In the genomic region with DNA sequence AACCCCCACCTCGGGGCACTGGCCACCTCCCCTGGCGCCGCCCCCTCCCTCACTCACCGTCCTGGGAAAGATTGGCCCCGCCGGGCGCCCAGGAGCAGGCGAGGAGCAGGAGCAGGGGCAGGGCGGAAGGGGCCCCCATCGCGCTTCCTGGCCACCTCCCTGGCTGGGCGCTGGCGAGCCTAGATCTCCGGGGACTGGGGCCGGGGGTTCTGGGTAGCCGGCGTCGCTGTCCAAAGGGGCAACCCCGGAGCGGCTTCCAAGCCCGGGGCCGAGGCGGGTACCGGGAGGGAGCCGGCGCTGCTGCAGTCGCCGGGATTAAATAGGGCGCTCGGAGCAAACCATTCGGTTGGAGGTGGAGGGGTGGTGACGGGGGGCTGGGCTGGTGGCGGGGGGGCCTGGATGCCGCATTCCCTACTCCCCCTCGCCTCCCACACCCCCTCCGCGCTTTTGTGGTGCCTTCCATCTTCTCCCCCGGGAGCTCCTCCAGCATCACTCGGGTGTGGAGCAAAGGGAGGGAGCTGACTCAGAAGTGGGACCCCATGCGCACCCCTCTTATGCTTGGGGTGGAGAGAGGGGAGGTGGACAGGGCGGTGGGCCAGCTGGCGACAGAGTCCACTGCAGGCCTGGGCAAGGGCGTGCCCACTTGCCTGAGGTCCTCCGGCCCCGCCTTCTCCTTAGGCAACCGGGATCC, we compare ENCODE assay signal across 8 mouse cellular contexts. TPM values are rescaled to one million over a fixed set of nuclear protein-coding genes. Genes with fewer than 3 reads are reported as not detected.
DNase-seq lines count a peak whose midpoint lies in the region; ATAC-seq and TF ChIP-seq lines count a peak whose summit lies in the region.

TSS of gene Cadm3 (minus strand) at position 340 of the 691 bp plus-strand sequence.

- H3K27me3 ChIP-seq in heart, embryonic 13.5 days (replicated peaks): peaks cover 67% of the 10 kb centered on the region
- H3K27me3 ChIP-seq in midbrain, embryonic 16.5 days (ENCODE audit: control insufficient read depth, insufficient read depth, low read depth, low read length): no peaks in the 10 kb centered on the region; the same call in 1 of the 2 replicates

- in situ Hi-C loops in ES-E14 (cut with MboI; ENCODE audit: low sequenced_read_pairs in 2 of 2, unreplicated experiment in 2 of 2): no loop called here

- ATAC-seq in heart, embryonic 13.5 days (ENCODE audit: extremely low read depth, insufficient number of reproducible peaks, low FRiP score, low TSS enrichment): 0 out of 2 replicates have a peak, but pooled peaks have one; percentile 14
- ATAC-seq in midbrain, embryonic 16.5 days: peak; percentile 89

- TF ChIP-seq POLR2A in embryonic fibroblast, embryonic 13.5 days (IDR thresholded peaks at IDR 0.05; ENCODE audit: low read depth, low read length): no peak

- peak within 1 kb of the TSS; percentile 21; the same call in 1 of the 2 replicates for H3K9ac ChIP-seq in ES-E14 (ENCODE audit: insufficient read depth, low read depth, low read length, poor library complexity, severe bottlenecking)
- H3K9ac ChIP-seq in heart, embryonic 13.5 days: peak within 1 kb of the TSS; percentile 73
- H3K9ac ChIP-seq in midbrain, embryonic 16.5 days (ENCODE audit: low read depth, low read length): peak within 1 kb of the TSS; percentile 99

- no peak for TF ChIP-seq CTCF in embryonic fibroblast, embryonic 13.5 days (IDR thresholded peaks at IDR 0.05; ENCODE audit: borderline replicate concordance, insufficient read depth, low read length)

- 1% methylated on average over 44 of the region's 46 CpGs for WGBS in heart, embryonic 13.5 days
- under 1% methylated on average over 42 of the region's 46 CpGs for WGBS in midbrain, embryonic 16.5 days

- peak within 1 kb of the TSS; percentile 93 for H3K4me2 ChIP-seq in heart, embryonic 13.5 days
- peak within 1 kb of the TSS; percentile 92 for H3K4me2 ChIP-seq in midbrain, embryonic 16.5 days (ENCODE audit: low read length)

- H3K36me3 ChIP-seq in ES-E14 (ENCODE audit: control insufficient read depth, insufficient read depth, low read length, poor library complexity, severe bottlenecking): no peaks in the 10 kb centered on the region
- no peaks in the 10 kb centered on the region for H3K36me3 ChIP-seq in heart, embryonic 13.5 days
- no peaks in the 10 kb centered on the region for H3K36me3 ChIP-seq in midbrain, embryonic 16.5 days (ENCODE audit: control insufficient read depth, insufficient read depth, low read length)

- H3K4me1 ChIP-seq in ES-E14 (ENCODE audit: control insufficient read depth in 2 of 2, insufficient read depth in 2 of 2, low read length in 2 of 2, poor library complexity in 1 of 2): peaks cover 0 to 9% of the 10 kb centered on the region in 2 experiments; a peak in 2 of 4 replicates
- H3K4me1 ChIP-seq in embryonic fibroblast, embryonic 13.5 days (ENCODE audit: control insufficient read depth, insufficient read depth, low read length): no peaks in the 10 kb centered on the region
- H3K4me1 ChIP-seq in heart, embryonic 13.5 days: peaks cover 23% of the 10 kb centered on the region
- H3K4me1 ChIP-seq in midbrain, embryonic 16.5 days (ENCODE audit: control insufficient read depth, insufficient read depth, low read length): peaks cover 31% of the 10 kb centered on the region

- no peaks in the 10 kb centered on the region for H3K9me3 ChIP-seq in ES-E14 (ENCODE audit: control insufficient read depth, insufficient read depth, low read depth, low read length)
- no peaks in the 10 kb centered on the region for H3K9me3 ChIP-seq in heart, embryonic 13.5 days
- H3K9me3 ChIP-seq in midbrain, embryonic 16.5 days (replicated peaks; ENCODE audit: control insufficient read depth, low read length, poor library complexity, severe bottlenecking): no peaks in the 10 kb centered on the region

- H3K27ac ChIP-seq in ES-E14 (ENCODE audit: insufficient read depth, low read depth, low read length, poor library complexity, severe bottlenecking): no peak within 1 kb of the TSS
- no peak within 1 kb of the TSS for H3K27ac ChIP-seq in embryonic fibroblast, embryonic 13.5 days (ENCODE audit: insufficient read depth, low read length)
- H3K27ac ChIP-seq in heart, embryonic 13.5 days (replicated peaks): no peak within 1 kb of the TSS
- H3K27ac ChIP-seq in midbrain, embryonic 16.5 days (ENCODE audit: low read length): peak within 1 kb of the TSS; percentile 97

- peak within 1 kb of the TSS; percentile 69 to 71 for H3K4me3 ChIP-seq in ES-E14 (ENCODE audit: insufficient read depth in 1 of 2, low read depth in 1 of 2, low read length in 2 of 2, poor library complexity in 1 of 2, severe bottlenecking in 1 of 2)
- peak within 1 kb of the TSS; percentile 18 for H3K4me3 ChIP-seq in embryonic fibroblast, embryonic 13.5 days (ENCODE audit: insufficient read depth, low read length)
- peak within 1 kb of the TSS; percentile 65 for H3K4me3 ChIP-seq in heart, embryonic 13.5 days
- peak within 1 kb of the TSS; percentile 96 for H3K4me3 ChIP-seq in midbrain, embryonic 16.5 days (ENCODE audit: low read depth, low read length)

- DNase-seq in ES-E14 (ENCODE audit: low read depth, low spot score): no peak
- DNase-seq in brain, adult 2 months (ENCODE audit: low read depth, low spot score): peak; percentile 95
- peak; percentile 67 to 72 for DNase-seq in left cerebral cortex, adult 8-10 months (ENCODE audit: low spot score in 2 of 2)
- DNase-seq in yolk sac, embryonic 10.5 days (ENCODE audit: low spot score): peak; percentile 17
- no peak for DNase-seq in spleen, postnatal 10 days (ENCODE audit: low spot score in 2 of 2)

TF ChIP-seq in ES-E14, 5 proteins besides CTCF, POLR2A, EP300 and RAD21:
- no peak for TF ChIP-seq HCFC1 (IDR thresholded peaks at IDR 0.05; ENCODE audit: borderline replicate concordance, insufficient read depth, low read length)
- no peak for TF ChIP-seq MAFK (IDR thresholded peaks at IDR 0.05; ENCODE audit: insufficient read depth, low read depth, low read length)
- no peak for TF ChIP-seq CHD2 (IDR thresholded peaks at IDR 0.05; ENCODE audit: low read depth, low read length)
- TF ChIP-seq ZNF384 (IDR thresholded peaks at IDR 0.05; ENCODE audit: low read depth, low read length): no peak
- TF ChIP-seq ZC3H11A (IDR thresholded peaks at IDR 0.05; ENCODE audit: borderline replicate concordance, low read depth, low read length): no peak

RNA-seq across cellular contexts. Expression of gene Cadm3, which starts in this region (rescaled TPM):
- 0.85 and 1.0 TPM in 2 replicates for total RNA-seq in ES-E14 (2012; rRNA removed)
- polyA plus RNA-seq in embryonic fibroblast, embryonic 13.5 days (2011; ENCODE audit: insufficient read length, low read depth, missing spikeins): 0.65 and 2.1 TPM in 2 replicates
- polyA plus RNA-seq in heart, embryonic 13.5 days (2015; fragmentation: Nextera tagmentation; extraction: Ambion mirVana): 0.31 and 0.71 TPM in 2 replicates
- 100 to 1,000 TPM; 384 to 405 (median 400) TPM for total RNA-seq in left cerebral cortex, adult 8-10 months (2022)
- polyA plus RNA-seq in midbrain, embryonic 16.5 days (2015; fragmentation: Nextera tagmentation; extraction: Ambion mirVana): 64.7 and 69.7 TPM in 2 replicates

Comparison
In these comparisons a context has a peak if more than half of its experiments do, and no peak if none do; other contexts are left out.
1. RNA of gene Cadm3 (total RNA-seq): 384 to 405 TPM in left cerebral cortex, adult 8-10 months; 0.85 to 1.0 TPM in ES-E14; every median in the first group is over 100 times any median in the second.
2. RNA of gene Cadm3 (polyA plus RNA-seq): 64.7 to 69.7 TPM in midbrain, embryonic 16.5 days; 0.65 to 2.1 TPM in embryonic fibroblast, embryonic 13.5 days and 0.31 to 0.71 TPM in heart, embryonic 13.5 days; every median in the first group is over 10 times any median in the second.
3. Peak in ATAC-seq, H3K4me3 ChIP-seq, H3K9ac ChIP-seq and H3K4me2 ChIP-seq in heart, embryonic 13.5 days; RNA of the gene not detected or under 1 TPM.
4. DNase-seq: peak in brain, adult 2 months (single experiment), left cerebral cortex, adult 8-10 months (2 of 2) and yolk sac, embryonic 10.5 days (single experiment); none in ES-E14 (single experiment) and spleen, postnatal 10 days (0 of 2).
5. H3K4me3 ChIP-seq: peak in every context shown above with its lines; median percentile 96 in midbrain, embryonic 16.5 days; 70 in ES-E14; 65 in heart, embryonic 13.5 days; 18 in embryonic fibroblast, embryonic 13.5 days.
6. H3K9ac ChIP-seq: peak in every context shown above with its lines; median percentile 99 in midbrain, embryonic 16.5 days; 73 in heart, embryonic 13.5 days; 21 in ES-E14.